Mouse (Mus musculus): Measurements from ENCODE around the gene Eomes. TPM values are rescaled to one million over a fixed set of nuclear protein-coding genes. Genes with fewer than 3 reads are reported as not detected.

Eomes gene
- polyA plus RNA-seq, 1 experiment, result 0.36 TPM

GRCm38 (mm10) chr9:118527056-118527455, 49.0 kb downstream of the Eomes start:
- Histone ChIP-seq H3K4me1 (ENCODE audit: control insufficient read depth, insufficient read depth, low read length) (no peaks in the 10 kb centered on the region), H3K36me3 (ENCODE audit: control insufficient read depth, insufficient read depth, low read length) (peaks cover 11% of the 10 kb centered on the region), H3K27me3 (replicated peaks; ENCODE audit: control insufficient read depth, insufficient read depth, low read length) (no peaks in the 10 kb centered on the region), H3K4me3 (ENCODE audit: insufficient read depth, low read depth, low read length) (no peak overlapping the region), H3K27ac (ENCODE audit: insufficient read depth, low read depth, low read length) (no peak overlapping the region)
- no peak for TF ChIP-seq POLR2A (IDR thresholded peaks at IDR 0.05; ENCODE audit: low read depth, low read length)
- DNase-seq, result no peak
- 91% methylated on average over 18 of the region's 18 CpGs for WGBS

- Histone ChIP-seq H3K4me3 (ENCODE audit: insufficient read depth, low read depth, low read length) (no peak overlapping the region), H3K4me1 (ENCODE audit: control insufficient read depth, insufficient read depth, low read length) (no peaks in the 10 kb centered on the region), H3K27me3 (replicated peaks; ENCODE audit: control insufficient read depth, insufficient read depth, low read length) (no peaks in the 10 kb centered on the region), H3K27ac (ENCODE audit: insufficient read depth, low read depth, low read length) (no peak overlapping the region), H3K36me3 (ENCODE audit: control insufficient read depth, insufficient read depth, low read length) (peaks cover 12% of the 10 kb centered on the region)
- 69% methylated on average over 3 of the region's 3 CpGs for WGBS
- DNase-seq, result no peak
- TF ChIP-seq POLR2A (IDR thresholded peaks at IDR 0.05; ENCODE audit: low read depth, low read length), result no peak
- no peak for TF ChIP-seq CTCF (conservative IDR thresholded peaks at IDR 0.05; ENCODE audit: insufficient read depth, insufficient read length, low read depth, low read length)
Observed at GRCm38 (mm10) chr9:118529783-118530182, 51.8 kb downstream of the Eomes start.

- no peak overlapping the region for H3K27ac ChIP-seq (ENCODE audit: insufficient read depth, low read depth, low read length)
- H3K36me3 ChIP-seq (ENCODE audit: control insufficient read depth, insufficient read depth, low read length), result peaks cover 11% of the 10 kb centered on the region
- no peaks in the 10 kb centered on the region for H3K27me3 ChIP-seq (replicated peaks; ENCODE audit: control insufficient read depth, insufficient read depth, low read length)
- TF ChIP-seq POLR2A (IDR thresholded peaks at IDR 0.05; ENCODE audit: low read depth, low read length) (no peak), CTCF (conservative IDR thresholded peaks at IDR 0.05; ENCODE audit: insufficient read depth, insufficient read length, low read depth, low read length) (no peak)
- no peak for DNase-seq
- no peak overlapping the region for H3K4me3 ChIP-seq (ENCODE audit: insufficient read depth, low read depth, low read length)
- H3K4me1 ChIP-seq (ENCODE audit: control insufficient read depth, insufficient read depth, low read length), result no peaks in the 10 kb centered on the region
- WGBS, result 63% methylated on average over 6 of the region's 6 CpGs
Observed at GRCm38 (mm10) chr9:118530679-118531078, 52.7 kb downstream of the Eomes start.

- Histone ChIP-seq H3K27ac (ENCODE audit: insufficient read depth, low read depth, low read length) (no peak overlapping the region), H3K4me1 (ENCODE audit: control insufficient read depth, insufficient read depth, low read length) (no peaks in the 10 kb centered on the region), H3K4me3 (ENCODE audit: insufficient read depth, low read depth, low read length) (no peak overlapping the region), H3K36me3 (ENCODE audit: control insufficient read depth, insufficient read depth, low read length) (peaks cover 6% of the 10 kb centered on the region), H3K27me3 (replicated peaks; ENCODE audit: control insufficient read depth, insufficient read depth, low read length) (no peaks in the 10 kb centered on the region)
- no peak for TF ChIP-seq POLR2A (IDR thresholded peaks at IDR 0.05; ENCODE audit: low read depth, low read length)
- WGBS, result 83% methylated on average over 7 of the region's 7 CpGs
- no peak for DNase-seq
Observed at GRCm38 (mm10) chr9:118532516-118533205, 54.6 kb downstream of the Eomes start.

Other genes starting within 250 kb of the Eomes start
- gene Golga4, start 28.1 kb downstream of the Eomes start, polyA plus RNA-seq (2012; rRNA removed), result 20.7 and 23.1 TPM in 2 replicates
- 15.0 and 17.0 TPM in 2 replicates for gene Itga9, start 128.5 kb downstream of the Eomes start, polyA plus RNA-seq (2012; rRNA removed)

Data from kidney, adult 2 months (tissue).